Mouse (Mus musculus): ENCODE data around the gene Txlnb.
A peak's percentile ranks its signal among the peaks of the same experiment; 100 is the strongest.

Gene Txlnb

DNA sequence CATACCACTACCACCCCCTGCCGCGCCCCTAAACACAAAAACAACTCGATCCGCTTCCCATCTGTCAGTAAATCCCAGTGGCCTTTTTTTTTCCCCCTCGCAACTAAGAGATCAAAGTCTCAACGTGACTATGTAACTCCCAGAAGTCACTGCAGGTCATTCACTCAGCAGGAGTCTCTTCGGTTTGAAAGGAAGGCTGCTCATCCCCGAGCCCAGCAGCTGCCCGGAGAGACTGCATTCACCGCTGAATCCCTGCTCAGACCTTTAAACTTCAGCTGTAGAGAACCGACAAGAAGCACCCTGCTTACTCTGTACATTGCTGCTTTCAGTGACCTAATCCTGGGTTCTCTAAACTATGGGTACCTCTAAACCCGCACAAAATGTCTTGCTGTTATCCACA, 31.4 kb downstream of the Txlnb start:
- DNase-seq = peak; percentile 13

DNA sequence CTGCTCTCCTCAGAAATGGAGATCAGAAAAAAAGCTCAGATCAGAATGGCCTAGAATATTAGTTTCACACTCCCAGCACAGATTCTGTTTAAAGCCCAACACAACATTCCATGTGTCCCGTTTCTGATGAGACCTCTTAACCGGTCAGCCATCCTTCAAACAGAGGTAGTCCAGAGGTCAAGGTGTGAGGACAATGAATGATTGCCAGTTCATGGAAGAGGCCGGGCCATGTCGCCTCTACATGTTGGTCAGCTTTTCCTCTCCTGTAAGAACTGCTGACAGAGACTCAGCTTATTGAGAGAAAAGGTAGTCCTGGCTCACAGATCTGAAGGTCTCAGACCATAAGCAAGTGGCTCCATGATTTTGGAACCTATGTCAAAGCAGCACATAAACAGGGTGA, 33.2 kb downstream of the Txlnb start:
- no peak for DNase-seq

DNA sequence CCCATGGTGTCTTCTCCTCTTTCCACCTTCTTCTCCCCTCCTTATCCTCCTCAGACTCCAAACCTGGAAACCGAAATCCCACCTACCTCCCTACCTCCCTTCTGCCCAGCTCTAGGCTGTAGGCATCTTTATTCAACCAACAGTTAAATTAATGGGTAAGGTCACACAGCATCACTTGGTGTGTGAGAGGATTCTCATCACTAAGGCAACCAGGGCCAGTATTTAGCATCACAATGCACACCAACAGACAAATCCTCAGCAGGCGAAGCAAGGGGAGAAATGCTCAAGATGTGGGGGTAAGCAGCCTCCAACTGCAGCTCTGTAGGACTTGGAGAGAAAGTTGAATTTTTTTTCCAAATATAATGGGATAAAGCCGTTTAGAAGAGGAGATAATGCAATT, 35.0 kb downstream of the Txlnb start:
- no peak for DNase-seq

DNA sequence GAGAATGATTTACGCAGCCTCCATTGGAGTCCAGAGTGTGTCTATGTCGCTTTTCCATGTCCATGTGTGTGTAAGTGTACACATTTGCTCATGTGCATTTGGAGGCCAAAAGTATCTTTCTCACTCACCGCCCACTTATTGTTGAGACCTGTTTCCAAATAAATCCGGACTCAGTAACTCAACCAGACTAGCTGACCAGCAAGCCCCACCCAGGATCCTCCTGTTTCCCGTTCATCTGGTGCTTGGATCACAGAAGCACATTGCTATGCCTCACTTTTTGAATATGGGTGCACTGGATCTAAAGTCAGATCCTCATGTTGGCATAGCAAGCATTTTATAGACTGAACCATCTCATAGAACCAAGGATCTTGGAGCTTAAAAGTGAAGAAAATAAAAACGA, 39.0 kb downstream of the Txlnb start:
- DNase-seq = no peak

DNA sequence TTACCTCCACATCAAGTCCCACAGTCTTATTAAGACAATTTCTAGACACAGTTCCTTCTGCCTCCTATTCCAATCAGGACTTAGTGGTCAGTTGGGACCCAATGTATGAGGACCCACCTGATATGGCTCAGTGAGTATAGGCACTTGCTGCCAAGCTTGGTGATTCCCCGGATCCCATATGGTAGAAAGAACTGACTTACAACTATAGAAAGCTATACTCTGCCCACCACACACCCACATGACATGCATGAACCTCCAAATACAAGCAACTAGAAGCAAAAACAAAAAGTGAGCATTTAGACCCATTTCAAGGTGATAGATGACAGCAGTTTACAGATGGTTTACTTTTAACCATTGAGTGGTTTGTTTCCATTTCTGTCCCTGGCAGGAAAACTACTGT, 40.2 kb downstream of the Txlnb start:
- DNase-seq = no peak

DNA sequence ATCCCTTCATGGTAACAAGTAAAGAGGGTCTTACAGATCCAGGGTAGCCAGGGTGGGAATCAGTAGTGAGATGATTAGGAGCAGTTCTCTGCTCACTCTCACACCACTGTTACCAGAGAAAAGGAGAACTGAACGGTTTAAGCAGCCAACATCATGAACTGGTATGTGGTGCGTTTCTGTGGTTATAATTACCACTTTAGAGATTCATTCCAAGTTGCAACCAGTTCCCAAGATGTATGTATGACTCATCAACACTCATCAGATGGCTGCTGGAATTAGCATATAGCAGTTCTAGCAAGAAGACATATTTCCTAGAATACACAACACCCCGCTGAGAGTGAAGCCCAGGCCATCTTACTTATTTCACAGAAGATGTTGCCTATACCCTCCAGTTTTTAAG, 46.0 kb downstream of the Txlnb start:
- DNase-seq = no peak

DNA sequence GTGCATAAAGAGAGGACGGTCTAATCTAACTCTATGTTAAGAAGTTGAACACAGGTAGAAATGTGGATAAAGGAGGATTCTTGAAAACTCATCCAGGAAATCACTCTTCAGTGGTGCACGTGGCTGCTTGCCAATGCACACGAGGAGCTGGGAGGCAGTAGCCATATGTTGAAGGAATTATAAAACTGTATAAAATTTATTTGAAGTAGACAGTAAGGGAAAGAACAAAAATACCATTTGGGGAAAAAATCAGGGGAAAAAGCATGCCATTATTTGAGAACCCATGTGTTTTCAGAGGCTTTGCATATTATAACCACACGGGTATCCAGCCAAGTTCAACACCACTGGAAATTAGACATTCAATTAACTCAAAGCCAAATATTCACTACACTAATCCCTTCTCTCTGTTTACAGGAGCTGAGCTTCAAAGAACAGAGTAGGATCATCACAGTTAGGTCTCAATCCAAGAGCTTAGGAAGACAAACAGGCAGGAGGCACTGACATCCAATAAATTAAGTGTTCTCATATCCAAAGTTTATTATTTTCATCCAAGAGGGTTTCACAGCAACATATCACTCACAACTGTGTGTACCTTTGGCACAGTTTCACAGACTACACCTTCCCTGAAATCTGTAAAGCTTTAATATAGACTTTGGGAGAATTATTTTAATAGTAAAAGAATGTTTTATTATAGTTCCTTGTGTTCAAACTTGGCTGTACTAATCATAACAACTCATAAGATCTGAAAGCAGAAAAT, 48.9 kb downstream of the Txlnb start:
- DNase-seq = no peak

DNA sequence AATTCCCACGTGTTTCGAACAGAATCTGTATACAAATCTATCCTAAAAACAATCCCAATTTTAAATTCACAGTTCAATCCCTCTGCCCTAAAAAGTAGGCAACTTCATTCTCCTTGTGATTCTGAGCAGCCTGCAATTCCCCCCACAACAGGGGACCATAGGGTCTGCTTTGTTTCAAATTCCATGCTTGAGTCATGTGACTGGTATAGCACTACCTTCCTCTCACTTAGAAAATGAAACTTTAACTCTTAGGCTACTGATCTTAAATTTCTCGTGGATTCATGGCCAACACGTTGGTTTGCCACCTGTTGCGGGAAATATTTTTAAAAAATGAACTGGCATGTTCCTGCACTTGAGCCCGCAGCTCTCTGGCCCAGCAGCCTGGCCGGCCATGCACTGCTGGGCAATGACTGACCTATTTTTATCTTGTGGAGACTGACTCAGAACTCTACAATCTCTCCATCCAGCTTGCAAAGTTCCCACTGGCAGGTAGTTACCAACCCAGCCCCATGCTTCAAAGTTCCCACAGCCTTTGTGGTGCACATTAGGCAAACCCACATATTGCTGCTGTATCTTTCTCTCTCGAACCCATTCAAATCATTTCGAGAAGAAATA, 61.7 kb downstream of the Txlnb start:
- DNase-seq = no peak

DNA sequence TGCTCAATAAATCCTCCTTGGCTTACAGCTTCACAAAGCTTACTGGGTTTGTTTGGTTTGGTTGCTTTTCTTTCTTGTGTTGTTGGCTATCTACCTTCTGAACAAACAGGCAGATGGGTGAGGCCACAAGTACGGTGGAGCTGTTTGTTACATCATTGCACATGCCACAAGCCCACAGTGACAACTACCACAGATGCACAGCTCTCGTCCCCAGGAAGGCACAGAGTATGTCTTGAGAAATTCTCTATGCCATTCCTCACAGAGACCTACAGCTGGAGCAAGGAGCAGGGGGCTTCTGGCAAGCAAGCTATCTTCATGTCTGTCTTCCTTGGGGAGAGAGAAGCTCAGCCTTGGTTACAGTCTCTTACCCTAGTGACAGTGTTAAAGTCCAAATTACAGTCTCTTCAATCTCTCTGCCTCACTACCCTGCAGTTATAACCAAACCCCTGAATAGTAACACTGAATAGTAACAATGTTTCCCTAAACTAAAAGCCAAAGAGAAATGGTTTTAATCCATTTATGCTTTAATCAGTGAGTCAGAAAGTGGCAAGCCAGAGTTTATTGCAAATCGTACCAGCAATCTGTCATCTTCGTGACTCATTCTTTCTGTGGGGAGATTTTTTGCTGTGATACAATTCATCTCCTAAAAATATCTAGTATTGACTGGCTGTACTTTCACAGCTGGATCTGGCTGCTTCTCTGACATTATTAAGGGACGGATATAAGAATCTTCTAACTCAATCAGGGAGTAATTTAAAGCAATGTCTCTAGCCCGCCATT, 64.9 kb downstream of the Txlnb start:
- DNase-seq = no peak

DNA sequence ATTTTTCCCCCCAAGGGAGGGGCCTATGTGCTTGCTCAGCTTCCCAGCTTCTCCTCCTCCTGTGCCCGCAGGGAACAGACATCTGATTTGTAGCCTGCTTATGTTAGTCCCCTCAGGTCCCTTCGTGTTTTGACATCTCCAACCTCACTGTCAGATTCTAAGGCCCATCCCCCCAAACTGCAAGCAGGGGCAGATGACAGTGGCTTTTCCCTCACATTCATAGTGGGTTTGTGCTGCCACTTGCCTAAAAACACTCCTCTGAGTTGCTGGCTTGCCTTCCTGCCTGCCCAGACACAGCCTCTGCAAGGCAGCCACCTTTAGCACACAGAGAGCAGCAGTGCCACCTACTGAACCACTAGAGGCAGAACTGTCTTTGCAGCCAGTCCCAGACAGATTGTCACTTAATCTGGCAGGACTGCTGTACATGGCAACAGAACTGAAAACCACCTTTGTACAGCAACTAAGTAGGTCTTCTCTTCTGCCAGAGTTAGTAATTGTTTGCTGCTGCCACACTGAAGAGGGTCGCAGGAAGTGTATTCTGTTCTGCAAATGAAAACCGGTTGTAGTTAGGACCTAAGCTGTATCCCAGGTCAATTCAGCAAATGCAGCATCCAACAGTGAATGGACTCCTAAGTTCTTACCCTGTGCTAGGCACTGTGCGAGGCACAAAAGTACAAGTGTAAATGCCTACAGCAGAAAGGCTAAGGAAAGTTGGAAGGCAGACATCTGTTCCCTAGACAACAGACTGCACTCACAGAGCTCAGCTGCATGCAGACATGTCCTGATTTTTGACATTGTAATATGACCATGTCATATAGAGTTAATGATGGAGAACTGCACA, 74.0 kb downstream of the Txlnb start:
- peak; percentile 80 for DNase-seq

DNA sequence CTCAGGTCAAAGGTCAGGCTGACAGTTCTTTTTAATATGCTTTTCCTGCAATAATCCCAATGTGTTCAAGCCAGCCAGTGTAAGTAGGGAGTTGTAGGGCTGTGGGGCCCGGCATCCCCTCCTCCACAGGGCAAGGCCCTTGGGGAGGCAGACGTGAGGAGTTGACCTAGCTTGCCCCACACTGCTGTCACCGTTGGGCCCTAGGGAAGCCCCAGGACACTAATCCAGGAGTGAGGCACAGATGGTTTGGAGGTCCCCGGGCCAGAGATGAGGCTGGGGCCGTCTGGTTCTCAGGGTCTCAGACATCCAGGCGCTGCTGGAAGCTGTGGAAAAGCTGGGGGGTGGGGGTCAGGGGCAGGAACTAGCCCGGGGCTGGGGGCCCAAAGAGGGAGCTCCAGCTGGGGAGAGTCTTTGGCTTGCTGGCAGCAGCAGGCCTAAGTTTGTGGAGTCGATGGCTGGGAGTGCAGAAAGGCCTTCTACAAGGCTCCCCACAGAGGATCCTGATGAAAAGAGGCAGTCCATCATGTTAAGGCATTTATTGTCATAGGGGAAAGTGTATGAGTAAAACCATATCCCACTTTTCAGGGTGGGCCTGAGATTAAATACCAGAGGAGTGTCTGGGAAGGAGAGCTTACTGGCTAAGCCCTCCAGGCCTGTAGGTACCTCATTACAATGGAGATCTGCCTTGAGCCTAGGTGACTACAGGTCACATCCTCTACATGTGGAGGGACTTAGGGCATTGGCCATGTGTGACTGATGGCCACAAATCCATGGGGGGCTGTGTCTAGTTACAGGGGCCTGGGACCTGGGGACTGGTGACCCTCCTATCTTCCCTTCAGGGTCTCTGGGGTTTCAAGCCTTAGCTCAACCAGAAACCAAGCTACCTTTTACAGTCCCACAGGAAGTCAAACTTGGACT, 82.2 kb downstream of the Txlnb start:
- DNase-seq = peak; percentile 9

DNA sequence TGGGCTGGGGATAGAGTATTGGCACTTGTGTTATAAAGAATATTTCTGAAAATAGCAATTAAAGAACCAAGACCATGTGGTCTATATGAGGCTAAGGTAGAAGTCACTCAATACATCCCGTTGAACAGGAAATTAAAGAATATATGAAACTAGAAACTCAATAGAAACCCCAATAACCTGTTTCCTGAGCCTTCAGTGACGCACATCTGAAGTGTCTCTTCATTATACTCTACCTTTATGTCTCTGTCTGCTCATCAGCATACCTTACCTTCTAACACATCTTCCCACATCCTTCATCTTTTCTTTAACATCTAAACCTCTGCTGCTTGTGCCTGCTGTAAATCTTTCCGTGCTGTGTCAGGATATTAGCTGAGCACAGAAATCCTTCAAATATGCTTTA, 84.0 kb downstream of the Txlnb start:
- DNase-seq = no peak

DNA sequence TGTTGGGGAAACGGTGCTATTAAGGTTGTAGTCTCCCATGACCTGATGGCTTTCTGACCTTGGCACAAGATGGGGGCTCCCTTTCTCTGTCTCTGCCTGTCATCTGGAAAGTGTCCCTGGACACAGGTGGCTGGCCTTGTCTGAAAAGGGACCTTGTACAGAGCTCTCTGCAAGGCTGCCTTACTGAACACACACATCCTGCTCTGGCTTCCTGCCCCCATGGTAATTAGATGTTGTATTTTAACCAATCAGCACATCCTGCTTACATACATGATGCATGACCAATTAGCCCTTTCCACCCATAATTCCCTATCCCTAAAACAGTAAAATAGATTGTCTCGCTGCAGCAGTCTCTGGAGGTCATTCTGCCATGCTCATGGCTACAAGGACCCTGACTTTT, 84.7 kb downstream of the Txlnb start:
- no peak for DNase-seq
